Mouse (Mus musculus): Measurements from ENCODE around the gene Plcd3. TPM values are rescaled to one million over a fixed set of nuclear protein-coding genes. Genes with fewer than 3 reads are reported as not detected.
A peak's percentile ranks its signal among the peaks of the same experiment; 100 is the strongest.

Gene Plcd3
- polyA plus RNA-seq, 1 experiment from 2014 or later, result 0.92 TPM

DNA sequence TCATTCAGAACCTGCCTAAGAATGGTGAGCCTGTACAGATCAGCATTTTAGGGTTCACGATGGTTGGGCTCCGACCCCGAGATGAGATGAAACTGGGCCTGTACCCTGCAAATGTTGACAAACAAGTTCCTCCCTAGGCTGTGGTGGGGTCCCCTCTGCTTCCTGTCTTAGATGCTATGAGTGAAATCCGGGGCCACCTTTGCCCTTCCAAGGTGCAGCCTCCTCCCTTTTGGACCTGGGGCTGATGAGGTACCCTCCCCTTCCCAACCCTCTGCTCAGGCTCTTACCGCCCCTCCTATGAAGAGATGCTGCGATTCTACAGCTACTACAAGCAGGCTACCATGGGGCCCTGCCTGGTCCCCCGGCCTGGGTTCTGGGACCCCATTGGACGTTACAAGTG is 2.2 kb upstream of the Plcd3 start:
- Histone ChIP-seq H3K36me3 (ENCODE audit: poor library complexity, severe bottlenecking) (no peaks in the 10 kb centered on the region), H3K27me3 (peaks cover 52% of the 10 kb centered on the region), H3K4me3 (no peak overlapping the region; the same call in 1 of the 2 replicates), H3K4me1 (peaks cover 26% of the 10 kb centered on the region), H3K9ac (no peak overlapping the region), H3K9me3 (replicated peaks) (no peaks in the 10 kb centered on the region), H3K27ac (no peak overlapping the region), H3K4me2 (peak overlapping the region; percentile 78)
- 57% methylated on average over 8 of the region's 8 CpGs for whole genome bisulfite sequencing
- ATAC-seq, result no peak

GRCm38 (mm10) chr11:103102725-103103349 is 1.4 kb upstream of the Plcd3 start:
- Histone ChIP-seq H3K4me1 (peaks cover 29% of the 10 kb centered on the region), H3K4me3 (peak overlapping the region; percentile 46), H3K36me3 (ENCODE audit: poor library complexity, severe bottlenecking) (no peaks in the 10 kb centered on the region), H3K4me2 (peak overlapping the region; percentile 78), H3K27me3 (peaks cover 56% of the 10 kb centered on the region), H3K9me3 (replicated peaks) (no peaks in the 10 kb centered on the region), H3K27ac (no peak overlapping the region), H3K9ac (peak overlapping the region; percentile 28)
- ATAC-seq, result peak; percentile 90
- under 1% methylated on average over 35 of the region's 35 CpGs for WGBS

DNA sequence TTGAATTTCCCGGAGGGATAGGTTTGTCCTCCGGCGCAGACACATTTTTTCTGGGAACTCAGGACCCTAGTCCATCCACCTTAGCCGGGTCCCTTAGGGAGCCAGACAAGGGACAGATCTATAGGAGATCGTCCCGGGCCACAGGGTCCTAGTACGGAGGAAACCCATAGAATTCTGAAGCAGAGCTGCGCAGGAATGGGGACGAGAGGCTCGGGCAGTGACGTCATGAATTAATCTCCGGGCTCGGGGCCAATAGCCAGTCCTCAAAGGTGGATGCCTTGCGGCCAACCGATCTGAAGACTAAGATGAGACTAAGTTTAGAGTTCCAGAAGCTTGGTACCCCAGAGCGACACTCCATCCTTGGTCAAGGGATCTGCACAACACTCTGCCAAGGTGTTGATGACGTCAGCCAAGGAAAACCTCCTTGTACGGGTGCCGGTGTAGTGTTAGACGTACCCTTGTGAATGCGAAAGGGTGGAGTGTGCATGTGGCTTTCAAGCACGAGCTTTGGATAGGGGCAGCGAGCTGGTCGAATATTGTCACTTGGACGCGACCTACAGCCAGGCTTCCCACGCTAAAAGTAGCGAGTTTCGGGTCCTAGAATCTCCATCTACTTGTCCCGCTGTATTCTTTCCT is 526 bp upstream of the Plcd3 start:
- Histone ChIP-seq H3K36me3 (ENCODE audit: poor library complexity, severe bottlenecking) (no peaks in the 10 kb centered on the region), H3K27me3 (peaks cover 56% of the 10 kb centered on the region)

DNA sequence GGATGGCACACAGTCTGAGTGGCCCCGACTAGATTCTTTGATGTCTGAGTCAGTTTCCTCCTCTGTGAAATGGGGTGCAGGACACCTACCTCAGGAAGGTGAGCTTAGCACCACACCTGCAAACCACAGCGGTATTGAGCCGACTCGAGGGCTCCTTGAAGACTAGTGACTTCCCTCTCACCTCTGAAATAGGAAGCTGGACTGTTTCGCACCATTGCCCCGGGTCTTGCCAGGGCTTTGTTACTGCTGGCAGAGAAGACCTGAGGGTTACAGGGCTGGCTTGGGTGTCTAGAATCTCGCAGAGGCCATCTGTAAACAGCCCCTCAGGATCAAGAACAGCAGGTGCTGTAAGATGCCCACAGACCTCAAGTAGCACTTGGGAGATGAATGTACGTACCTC is 1.1 kb downstream of the Plcd3 start:
- no peak overlapping the region for H3K4me3 ChIP-seq
- peaks cover 33% of the 10 kb centered on the region for H3K4me1 ChIP-seq
- H3K27ac ChIP-seq, result no peak overlapping the region
- H3K9ac ChIP-seq, result no peak overlapping the region
- no peak for ATAC-seq
- H3K9me3 ChIP-seq (replicated peaks), result no peaks in the 10 kb centered on the region
- H3K36me3 ChIP-seq (ENCODE audit: poor library complexity, severe bottlenecking), result no peaks in the 10 kb centered on the region
- H3K4me2 ChIP-seq, result no peak overlapping the region
- peaks cover 56% of the 10 kb centered on the region for H3K27me3 ChIP-seq
- WGBS, result 76% methylated on average over 8 of the region's 8 CpGs

More for the DNA sequence above, 526 bp upstream of the Plcd3 start:
- H3K27ac ChIP-seq, result no peak overlapping the region
- H3K9me3 ChIP-seq (replicated peaks), result no peaks in the 10 kb centered on the region
- WGBS, result under 1% methylated on average over 30 of the region's 30 CpGs
- H3K4me3 ChIP-seq, result peak overlapping the region; percentile 46
- peaks cover 33% of the 10 kb centered on the region for H3K4me1 ChIP-seq
- H3K4me2 ChIP-seq, result peak overlapping the region; percentile 78
- peak; percentile 32 for ATAC-seq
- peak overlapping the region; percentile 51 for H3K9ac ChIP-seq

DNA sequence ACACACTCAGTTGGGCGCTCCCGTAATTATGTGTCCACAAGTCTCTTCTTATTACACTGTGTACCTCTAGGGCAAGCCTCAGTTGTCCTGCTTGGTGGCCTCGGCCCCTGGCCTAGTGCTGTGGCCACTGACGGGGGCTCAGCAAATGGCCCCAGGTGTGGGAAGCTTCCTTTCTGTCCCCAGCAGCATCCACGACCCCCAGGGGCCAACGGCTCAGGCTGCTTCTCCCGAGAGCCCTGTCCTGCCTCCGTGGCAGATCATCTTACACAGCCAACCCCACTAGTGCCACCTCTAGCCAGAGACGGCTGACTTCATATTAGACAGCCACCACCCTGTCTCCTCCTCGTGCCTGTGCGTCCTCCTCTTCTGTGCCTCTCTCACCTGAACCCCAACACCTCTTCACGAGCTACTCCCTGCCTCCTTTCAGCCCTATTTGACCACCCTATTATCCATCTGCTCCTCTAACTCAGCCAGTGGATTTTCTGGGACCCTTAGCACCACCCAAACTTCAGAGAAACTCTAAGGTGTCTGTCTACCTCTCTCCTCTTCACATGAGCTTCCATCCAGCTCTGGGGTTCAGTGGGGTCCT is 2.0 kb downstream of the Plcd3 start:
- Histone ChIP-seq H3K36me3 (ENCODE audit: poor library complexity, severe bottlenecking) (no peaks in the 10 kb centered on the region), H3K9me3 (replicated peaks) (no peaks in the 10 kb centered on the region), H3K27me3 (peaks cover 51% of the 10 kb centered on the region), H3K9ac (no peak overlapping the region), H3K4me1 (peaks cover 33% of the 10 kb centered on the region), H3K4me3 (no peak overlapping the region), H3K27ac (no peak overlapping the region), H3K4me2 (no peak overlapping the region)
- ATAC-seq, result no peak
- WGBS, result 59% methylated on average over 12 of the region's 12 CpGs

- Histone ChIP-seq H3K9me3 (replicated peaks) (no peaks in the 10 kb centered on the region), H3K4me3 (no peak overlapping the region), H3K27me3 (peaks cover 43% of the 10 kb centered on the region), H3K4me2 (no peak overlapping the region), H3K27ac (no peak overlapping the region), H3K4me1 (peaks cover 33% of the 10 kb centered on the region), H3K9ac (no peak overlapping the region), H3K36me3 (ENCODE audit: poor library complexity, severe bottlenecking) (no peaks in the 10 kb centered on the region)
- no peak for ATAC-seq
- WGBS, result 63% methylated on average over 11 of the region's 11 CpGs
These were observed 2.8 kb downstream of the Plcd3 start for GRCm38 (mm10) chr11:103098531-103099190.

GRCm38 (mm10) chr11:103096979-103097894 is 4.2 kb downstream of the Plcd3 start:
- H3K27ac ChIP-seq, result no peak overlapping the region
- WGBS, result 22% methylated on average over 22 of the region's 22 CpGs
- no peak overlapping the region for H3K4me2 ChIP-seq
- no peaks in the 10 kb centered on the region for H3K36me3 ChIP-seq (ENCODE audit: poor library complexity, severe bottlenecking)
- H3K9me3 ChIP-seq (replicated peaks), result no peaks in the 10 kb centered on the region
- peaks cover 25% of the 10 kb centered on the region for H3K4me1 ChIP-seq
- ATAC-seq, result no peak
- no peak overlapping the region for H3K9ac ChIP-seq
- peaks cover 41% of the 10 kb centered on the region for H3K27me3 ChIP-seq
- no peak overlapping the region for H3K4me3 ChIP-seq

DNA sequence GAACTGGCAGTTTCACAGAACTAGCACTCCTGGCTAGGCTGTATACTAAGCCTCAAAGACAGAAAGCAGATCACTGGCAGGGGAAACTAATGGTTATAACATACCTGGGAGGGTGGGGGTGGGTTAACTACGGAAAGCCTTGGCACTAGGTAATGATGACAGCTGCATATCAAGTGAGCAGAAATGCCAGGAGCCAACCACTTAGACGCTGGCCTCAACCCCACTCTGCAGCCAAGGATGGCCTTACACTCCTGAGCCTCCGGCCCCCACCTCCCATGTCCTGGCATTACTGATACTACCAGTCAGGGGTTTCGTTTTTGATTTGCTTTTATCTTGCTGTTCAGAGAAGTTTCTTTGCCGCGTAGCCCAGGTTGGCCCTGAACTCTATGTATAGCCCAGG is 5.7 kb downstream of the Plcd3 start:
- H3K9ac ChIP-seq, result no peak overlapping the region
- H3K36me3 ChIP-seq (ENCODE audit: poor library complexity, severe bottlenecking), result no peaks in the 10 kb centered on the region
- H3K4me2 ChIP-seq, result no peak overlapping the region
- ATAC-seq, result no peak
- WGBS, result 89% methylated on average over 6 of the region's 6 CpGs
- no peak overlapping the region for H3K27ac ChIP-seq
- H3K9me3 ChIP-seq (replicated peaks), result no peaks in the 10 kb centered on the region
- no peak overlapping the region for H3K4me3 ChIP-seq
- peaks cover 27% of the 10 kb centered on the region for H3K27me3 ChIP-seq
- H3K4me1 ChIP-seq, result peaks cover 11% of the 10 kb centered on the region

DNA sequence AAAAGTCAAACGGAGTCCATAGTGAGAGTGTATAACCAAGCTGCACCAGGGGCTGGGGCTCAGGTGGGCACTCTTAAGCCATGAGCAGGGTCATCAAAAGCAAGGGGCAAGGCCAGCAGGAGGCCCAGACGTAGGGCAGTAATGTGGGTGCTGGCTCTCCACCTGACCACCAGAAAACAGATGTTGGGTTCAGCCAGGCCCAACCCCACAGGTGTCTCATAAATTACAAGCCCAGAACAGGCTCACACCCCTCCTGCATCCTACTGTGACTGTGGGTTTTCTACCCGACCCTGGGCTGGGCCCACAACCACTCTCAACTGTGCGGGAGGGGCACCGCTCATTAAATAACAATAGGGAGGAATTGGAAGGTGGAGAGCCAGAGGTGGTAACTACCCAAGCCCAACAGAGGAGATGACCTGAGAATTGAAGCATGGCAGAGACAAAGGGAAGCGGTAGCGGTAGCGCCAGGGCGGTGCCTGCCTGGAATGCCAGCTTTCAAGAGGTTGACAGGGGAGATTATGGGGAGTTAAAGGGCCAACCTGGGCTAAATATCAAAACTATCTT is 6.3 kb downstream of the Plcd3 start:
- no peak overlapping the region for H3K27ac ChIP-seq
- H3K27me3 ChIP-seq, result peaks cover 20% of the 10 kb centered on the region
- H3K4me1 ChIP-seq, result peaks cover 11% of the 10 kb centered on the region
- no peaks in the 10 kb centered on the region for H3K9me3 ChIP-seq (replicated peaks)
- 57% methylated on average over 9 of the region's 9 CpGs for WGBS
- H3K4me3 ChIP-seq, result no peak overlapping the region
- H3K36me3 ChIP-seq (ENCODE audit: poor library complexity, severe bottlenecking), result no peaks in the 10 kb centered on the region
- no peak for ATAC-seq
- H3K9ac ChIP-seq, result no peak overlapping the region
- H3K4me2 ChIP-seq, result no peak overlapping the region

GRCm38 (mm10) chr11:103093862-103094833 is 7.3 kb downstream of the Plcd3 start:
- Histone ChIP-seq H3K27ac (no peak overlapping the region), H3K9ac (no peak overlapping the region), H3K4me3 (no peak overlapping the region), H3K9me3 (replicated peaks) (no peaks in the 10 kb centered on the region), H3K27me3 (peaks cover 10% of the 10 kb centered on the region), H3K4me1 (peaks cover 11% of the 10 kb centered on the region), H3K36me3 (ENCODE audit: poor library complexity, severe bottlenecking) (no peaks in the 10 kb centered on the region), H3K4me2 (no peak overlapping the region)
- WGBS, result 76% methylated on average over 20 of the region's 20 CpGs
- ATAC-seq, result no peak
